Mouse (Mus musculus) hindbrain, embryonic 14.5 days (tissue): ENCODE measurements at regions not wholly inside any gene's neighbourhood (a gene's known extent, or its start where the extent isn't known, plus 50 kb on each side); places are given as distances from the start of the nearest gene placed in this dataset.
"Not testable (repeated sequence)": the region's sequence is repeated elsewhere in the genome, so short reads cannot be mapped to it uniquely, and the experiment has no call there.

Source experiments
- ATAC-seq: fragments of 200-750 bp; cut with Nextera tagmentation; 2 replicates; pipeline ENCODE4 v1.8.0; 2017; ENCODE audit warnings: moderate number of reproducible peaks, mild to moderate bottlenecking, moderate TSS enrichment, moderate library complexity; ENCODE audit not compliant: low FRiP score
- DNase-seq: peaks from one replicate; pipeline ENCODE4 v3.0.0-alpha.2; 2015; ENCODE audit warnings: low spot score
- H3K27ac ChIP-seq: fragments of 300-500 bp; sonication (generic); 2 replicates; pipeline ENCODE4 v1.5.1; 2014; ENCODE audit warnings: mild to moderate bottlenecking, moderate library complexity
- H3K27me3 ChIP-seq: fragments of 300-500 bp; sonication (generic); 2 replicates; pipeline ENCODE4 v1.6.1; 2014; ENCODE audit warnings: mild to moderate bottlenecking, low read length, mixed read lengths; ENCODE audit not compliant: control insufficient read depth, insufficient read depth
- H3K36me3 ChIP-seq: fragments of 300-500 bp; sonication (generic); replicated peaks from 2 replicates; pipeline ENCODE4 v1.6.1; 2014; ENCODE audit not compliant: control insufficient read depth, insufficient read depth
- H3K4me1 ChIP-seq: fragments of 300-500 bp; sonication (generic); replicated peaks from 2 replicates; pipeline ENCODE4 v1.6.1; 2014; ENCODE audit warnings: antibody characterized with exemption, low read length, mixed read lengths; ENCODE audit not compliant: control insufficient read depth, insufficient read depth
- H3K4me2 ChIP-seq: fragments of 300-500 bp; sonication (generic); replicated peaks from 2 replicates; pipeline ENCODE4 v1.6.1; 2014; ENCODE audit warnings: mild to moderate bottlenecking, moderate library complexity
- H3K4me3 ChIP-seq: fragments of 300-500 bp; sonication (generic); replicated peaks from 2 replicates; pipeline ENCODE4 v1.5.1; 2014; ENCODE audit warnings: mild to moderate bottlenecking, low read length
- H3K9ac ChIP-seq: fragments of 300-500 bp; sonication (generic); 2 replicates; pipeline ENCODE4 v1.6.1; 2014
- H3K9me3 ChIP-seq: fragments of 300-500 bp; sonication (generic); 2 replicates; pipeline ENCODE4 v1.6.1; 2016; ENCODE audit warnings: low read length; ENCODE audit not compliant: control insufficient read depth
- WGBS: fragments of 180-500 bp; shearing (Covaris S2); extraction: QIAGEN DNeasy Blood & Tissue Kit; methylation state at CpG from one replicate; pipeline ENCODE4 v1.1.7; 2014; 5-methylcytosine and 5-hydroxymethylcytosine counted together

GRCm38 (mm10) chr17:14114856-14115255, 55.5 kb upstream of the Gm7358 start:
- H3K9me3 ChIP-seq = no peaks in the 10 kb centered on the region
- no peak for ATAC-seq
- H3K4me3 ChIP-seq = no peak overlapping the region

DNA sequence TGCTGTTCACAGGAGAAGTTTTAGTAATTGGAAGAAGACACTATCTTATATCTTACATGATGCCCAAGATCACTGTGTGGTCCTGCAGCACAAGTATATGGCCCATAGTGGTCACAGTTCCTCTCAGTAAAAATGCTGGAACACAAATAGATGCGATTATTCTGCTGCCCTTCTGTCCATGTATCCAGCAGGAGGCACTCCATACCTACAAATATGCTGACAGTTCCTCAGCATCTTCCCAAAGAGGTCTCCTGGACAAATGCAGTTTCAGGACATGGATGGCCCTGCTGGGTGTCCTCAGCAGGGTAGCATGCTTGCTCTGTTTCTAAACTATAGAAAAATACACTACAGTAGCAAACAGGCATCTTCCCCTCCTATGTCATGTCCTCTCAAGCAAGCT, 52.4 kb upstream of the Gm7358 start:
- not testable (repeated sequence) for ATAC-seq, H3K9me3 ChIP-seq, H3K4me3 ChIP-seq, H3K27ac ChIP-seq, H3K36me3 ChIP-seq, H3K4me2 ChIP-seq, H3K9ac ChIP-seq, H3K27me3 ChIP-seq, H3K4me1 ChIP-seq
- 20% methylated on average over 1 of the region's 1 CpGs for WGBS
- DNase-seq = peak; percentile 54

More at GRCm38 (mm10) chr17:14114856-14115255, 55.5 kb upstream of the Gm7358 start:
- no peak overlapping the region for H3K9ac ChIP-seq
- no peaks in the 10 kb centered on the region for H3K36me3 ChIP-seq
- no peak overlapping the region for H3K4me2 ChIP-seq
- no peak overlapping the region for H3K27ac ChIP-seq
- WGBS = 80% methylated on average over 2 of the region's 2 CpGs
- H3K27me3 ChIP-seq = no peaks in the 10 kb centered on the region
- no peaks in the 10 kb centered on the region for H3K4me1 ChIP-seq
- no peak for DNase-seq
